Mouse (Mus musculus) erythroblast, embryonic 14.5 days (primary cell): ENCODE data around the gene Cat. TPM values are rescaled to one million over a fixed set of nuclear protein-coding genes. Genes with fewer than 3 reads are reported as not detected.

Source experiments
- H3K27me3 ChIP-seq: 2 replicates; pipeline ENCODE4 v1.6.1; 2012; ENCODE audit warnings: inconsistent platforms; ENCODE audit not compliant: control insufficient read depth
- H3K36me3 ChIP-seq: 2 replicates; pipeline ENCODE4 v1.6.1; 2012; ENCODE audit warnings: mild to moderate bottlenecking, inconsistent platforms; ENCODE audit not compliant: control insufficient read depth
- H3K4me1 ChIP-seq: 2 replicates; pipeline ENCODE4 v1.6.1; 2012; ENCODE audit warnings: inconsistent platforms; ENCODE audit not compliant: control insufficient read depth
- H3K4me3 ChIP-seq: replicated peaks from 2 replicates; pipeline ENCODE3; 2012; ENCODE audit warnings: moderate library complexity, mild to moderate bottlenecking, inconsistent platforms
- H3K9me3 ChIP-seq: 2 replicates; pipeline ENCODE4 v1.6.1; 2012; ENCODE audit warnings: low read length, inconsistent platforms, mixed read lengths; ENCODE audit not compliant: control insufficient read depth
- GATA1 ChIP-seq: IDR thresholded peaks from 2 replicates; pipeline ENCODE4 v1.6.1; 2012; ENCODE audit warnings: low read length, inconsistent platforms, mixed read lengths
- TAL1 ChIP-seq: IDR thresholded peaks from 3 replicates; pipeline ENCODE4 v1.6.1; 2012; ENCODE audit warnings: low read length, inconsistent platforms, mixed read lengths
- polyA plus RNA-seq: library from polyadenylated mRNA; stranded (reverse); fragments of >175 nt; gene quantifications from 2 replicates; pipeline ENCODE4 v1.2.3, GENCODE M21; 2012

Cat gene
- polyA plus RNA-seq, result 29.0 and 31.9 TPM in 2 replicates

DNA sequence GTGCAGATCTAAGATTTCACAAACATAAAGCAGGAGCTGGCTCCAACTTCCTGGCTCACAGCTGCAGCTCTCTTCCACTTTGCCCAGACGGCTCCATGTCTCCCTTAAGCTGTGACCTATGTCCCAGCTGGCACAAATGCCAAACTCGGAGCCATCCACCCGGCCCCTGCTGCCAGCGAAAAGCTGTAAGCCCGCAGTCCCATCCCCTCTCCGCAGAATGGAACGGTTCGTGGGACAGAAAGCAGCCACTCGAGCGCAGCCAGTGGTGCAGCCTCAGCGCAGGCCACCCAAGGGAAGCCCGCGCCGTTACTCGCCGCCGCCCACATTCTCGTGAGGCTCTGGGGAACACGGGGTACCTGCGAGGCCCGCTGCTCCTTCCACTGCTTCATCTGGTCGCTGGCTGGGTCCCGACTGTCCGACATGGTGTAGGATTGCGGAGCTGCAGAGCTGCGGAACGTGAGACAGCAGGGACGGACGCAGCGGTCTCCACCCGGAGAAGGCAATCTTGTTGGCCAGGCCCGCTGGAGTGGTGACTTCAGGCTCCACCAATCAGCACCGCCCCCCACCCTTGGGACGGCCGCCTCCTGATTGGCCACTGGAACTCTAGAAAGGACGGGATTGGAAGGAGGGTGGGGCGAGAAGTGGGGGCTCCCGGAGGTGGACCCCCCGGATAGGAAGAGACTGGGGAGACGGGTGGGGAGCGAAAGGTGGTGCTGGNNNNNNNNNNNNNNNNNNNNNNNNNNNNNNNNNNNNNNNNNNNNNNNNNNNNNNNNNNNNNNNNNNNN, at the start of gene Cat:
Gene Cat (minus strand): TSS at position 544 of the 785 bp plus-strand sequence.
- Histone ChIP-seq H3K4me1 (peaks cover 50% of the 10 kb centered on the region), H3K36me3 (peaks cover 39% of the 10 kb centered on the region), H3K27me3 (peaks cover 10% of the 10 kb centered on the region), H3K4me3 (peak within 1 kb of the TSS; percentile 99), H3K9me3 (no peaks in the 10 kb centered on the region)
- TF ChIP-seq GATA1 (no peak), TAL1 (no peak)

DNA sequence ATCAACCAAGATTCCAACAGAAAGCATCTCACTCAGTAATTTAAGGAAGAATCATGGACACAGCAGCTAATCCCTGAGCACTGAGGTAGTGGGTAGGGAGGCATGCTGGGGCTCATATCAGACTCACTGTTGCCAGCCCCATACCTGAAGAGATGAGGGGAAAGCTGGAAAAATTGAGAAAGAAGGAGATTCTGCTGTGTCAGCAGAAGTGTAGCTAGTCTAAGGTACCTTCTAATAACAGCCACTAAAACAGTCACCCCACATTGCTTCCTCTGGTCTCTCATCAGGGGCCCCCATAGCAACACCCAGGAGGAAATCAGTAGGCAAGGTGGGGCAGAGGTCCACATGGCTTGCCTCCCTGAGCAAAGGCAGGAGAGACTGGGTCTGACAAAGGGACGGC, 40.6 kb upstream of the Cat start:
- Histone ChIP-seq H3K36me3 (no peaks in the 10 kb centered on the region), H3K4me1 (no peaks in the 10 kb centered on the region), H3K4me3 (no peak overlapping the region), H3K27me3 (no peaks in the 10 kb centered on the region), H3K9me3 (no peaks in the 10 kb centered on the region)
- TF ChIP-seq TAL1 (no peak), GATA1 (no peak)

DNA sequence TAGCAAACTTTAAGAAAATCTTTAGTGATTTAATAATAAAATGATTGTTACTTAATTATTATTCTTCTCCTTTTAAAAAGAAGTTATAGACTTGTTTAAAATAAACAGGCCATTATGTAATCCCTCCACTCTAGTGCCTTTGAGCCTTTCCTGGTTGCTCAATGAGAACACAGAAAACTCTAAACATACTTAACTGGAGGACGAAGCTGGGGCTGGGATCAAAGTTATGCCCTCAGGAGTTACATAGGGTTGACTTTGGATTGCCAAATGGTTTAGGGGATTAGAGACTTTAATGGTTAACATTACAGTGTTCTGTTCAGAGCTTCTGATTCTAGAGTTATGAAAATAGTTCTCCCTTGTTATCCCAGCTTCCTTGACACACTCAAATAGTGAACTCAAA, 31.5 kb upstream of the Cat start:
- Histone ChIP-seq H3K36me3 (no peaks in the 10 kb centered on the region), H3K4me1 (no peaks in the 10 kb centered on the region), H3K4me3 (no peak overlapping the region), H3K27me3 (no peaks in the 10 kb centered on the region), H3K9me3 (no peaks in the 10 kb centered on the region)
- TF ChIP-seq TAL1 (no peak), GATA1 (no peak)

DNA sequence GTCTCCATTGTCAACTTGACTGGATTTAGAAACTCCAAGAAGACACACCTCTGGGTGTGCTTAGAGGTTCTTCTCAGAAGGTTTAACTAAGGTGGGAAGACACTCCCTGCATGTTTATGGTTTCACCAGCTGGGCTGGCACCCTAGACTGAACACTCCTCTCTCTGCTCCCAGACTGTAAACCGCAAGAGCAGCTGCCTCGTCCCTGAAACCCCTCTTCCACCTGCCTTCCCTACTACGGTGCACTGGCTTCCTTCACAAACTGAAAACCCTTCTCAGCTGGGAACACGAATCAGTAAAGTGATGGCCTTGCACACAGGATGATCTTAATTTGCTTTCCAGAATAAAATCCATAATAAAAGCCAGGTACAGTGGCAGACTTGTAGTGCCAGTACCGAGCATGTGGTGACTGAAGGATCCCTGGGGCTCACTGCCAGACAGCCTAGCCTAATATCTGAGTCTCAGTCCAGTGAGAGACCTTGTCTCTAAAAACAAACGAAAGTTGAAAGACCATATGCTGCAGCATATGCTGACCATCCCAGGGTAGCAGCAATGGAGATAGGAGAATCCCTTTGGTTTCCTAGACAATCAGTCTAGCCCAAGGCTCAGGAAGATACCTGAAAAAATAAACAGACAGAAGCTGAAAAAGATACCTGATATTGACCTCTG, 30.7 kb upstream of the Cat start:
- Histone ChIP-seq H3K4me3 (no peak overlapping the region), H3K4me1 (no peaks in the 10 kb centered on the region), H3K27me3 (no peaks in the 10 kb centered on the region), H3K36me3 (no peaks in the 10 kb centered on the region), H3K9me3 (no peaks in the 10 kb centered on the region)
- no peak for TF ChIP-seq TAL1
- no peak for TF ChIP-seq GATA1

DNA sequence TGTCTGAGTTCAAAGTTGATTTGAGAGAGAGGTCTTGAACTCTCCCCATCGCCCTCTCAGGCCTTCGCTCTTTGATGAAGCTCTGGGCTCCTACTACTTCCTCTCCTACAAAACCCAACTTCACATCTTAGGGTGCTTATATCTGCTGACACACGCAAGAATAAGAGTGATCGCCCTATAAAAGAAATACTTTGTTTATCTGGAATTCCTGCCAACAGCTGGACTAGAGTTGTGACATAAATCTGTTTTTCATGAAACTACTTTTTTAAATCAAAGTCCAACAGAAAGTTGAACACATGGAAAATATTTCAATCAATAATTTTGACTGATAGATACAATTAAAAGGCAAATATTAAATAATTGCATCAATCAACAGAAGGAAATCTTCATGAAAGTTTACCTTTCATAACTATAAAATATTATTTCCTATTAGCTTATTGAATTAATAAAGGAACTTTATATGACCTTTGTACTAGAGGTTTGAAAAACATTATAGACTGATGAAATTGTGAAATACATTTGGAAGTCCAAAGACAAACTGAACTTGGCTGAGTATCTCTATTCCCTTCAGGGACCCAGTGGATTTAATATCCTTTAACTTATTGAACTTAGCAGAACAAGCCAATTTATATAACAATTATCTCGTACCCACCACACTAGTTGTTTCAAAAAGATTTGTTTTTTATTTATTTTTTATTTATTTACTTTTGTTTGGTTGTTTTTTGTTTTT, 27.3 kb upstream of the Cat start:
- Histone ChIP-seq H3K27me3 (no peaks in the 10 kb centered on the region), H3K36me3 (no peaks in the 10 kb centered on the region), H3K9me3 (no peaks in the 10 kb centered on the region), H3K4me1 (no peaks in the 10 kb centered on the region), H3K4me3 (no peak overlapping the region)
- no peak for TF ChIP-seq GATA1
- no peak for TF ChIP-seq TAL1

DNA sequence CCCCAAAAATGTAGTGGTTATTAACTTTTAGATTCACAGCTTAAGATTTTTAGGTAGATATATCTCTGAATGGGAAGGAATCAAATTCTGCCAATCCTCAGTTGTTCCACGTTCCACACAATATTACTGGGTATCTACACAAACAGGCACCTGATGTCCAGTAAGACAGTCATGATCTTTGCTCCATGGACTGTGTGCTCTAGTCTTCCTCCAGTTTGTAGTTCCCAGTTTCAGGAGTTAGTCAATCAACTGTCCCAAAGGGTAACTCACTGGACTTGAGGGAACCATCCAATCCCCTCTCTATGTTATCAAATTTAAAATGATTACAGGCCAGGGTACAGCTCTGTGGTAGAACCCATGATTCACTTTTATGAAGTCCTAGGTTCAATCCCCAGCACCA, 26.7 kb upstream of the Cat start:
- H3K4me3 ChIP-seq, result no peak overlapping the region
- H3K4me1 ChIP-seq, result no peaks in the 10 kb centered on the region
- TF ChIP-seq TAL1, result no peak

DNA sequence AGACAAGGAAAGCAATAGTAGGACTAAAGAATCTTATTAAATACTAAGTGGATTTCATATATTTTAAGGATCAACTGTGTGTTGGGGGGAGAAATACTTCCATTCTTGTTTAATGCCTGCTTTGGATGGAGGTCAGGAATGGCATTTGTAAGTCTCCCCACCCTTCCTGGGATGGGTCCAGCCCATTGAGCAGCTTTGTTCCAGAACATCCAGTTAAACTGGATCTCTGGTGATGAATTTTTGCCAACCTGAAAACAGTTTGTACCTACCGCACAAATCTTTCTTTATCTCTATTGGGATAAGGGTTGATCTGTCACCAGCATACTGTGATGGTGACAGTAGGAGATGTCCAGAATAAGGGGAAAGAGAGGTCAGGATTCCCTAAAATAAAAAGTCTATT, 26.1 kb upstream of the Cat start:
- H3K4me1 ChIP-seq, result peaks cover 2% of the 10 kb centered on the region
- TF ChIP-seq GATA1 (no peak), TAL1 (no peak)

More for the DNA sequence above, 26.7 kb upstream of the Cat start:
- Histone ChIP-seq H3K27me3 (no peaks in the 10 kb centered on the region), H3K36me3 (no peaks in the 10 kb centered on the region), H3K9me3 (no peaks in the 10 kb centered on the region)

DNA sequence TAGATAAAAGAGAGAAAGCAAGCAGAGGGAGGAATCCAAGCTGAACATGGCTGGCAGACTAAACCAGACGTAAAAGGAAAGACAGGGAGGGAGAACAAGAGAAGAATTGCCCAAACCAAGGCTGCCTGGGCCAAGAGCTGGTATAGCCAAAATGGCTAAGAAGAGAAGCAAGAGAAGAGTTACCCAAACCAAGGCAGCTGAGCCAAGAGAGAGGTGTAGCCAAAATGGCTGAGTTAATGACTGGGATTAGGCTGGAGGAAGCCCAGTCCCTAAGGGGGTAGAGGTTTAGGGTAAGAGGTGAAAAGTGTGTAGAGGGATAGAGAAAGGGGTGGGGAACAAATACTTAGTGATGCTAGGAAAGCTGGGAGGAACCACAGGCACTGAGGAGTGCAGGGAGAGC, 22.7 kb upstream of the Cat start:
- Histone ChIP-seq H3K4me3 (no peak overlapping the region), H3K27me3 (no peaks in the 10 kb centered on the region), H3K9me3 (0 out of 2 replicates have a peak, but pooled peaks cover 2% of the 10 kb centered on the region), H3K36me3 (no peaks in the 10 kb centered on the region), H3K4me1 (peaks cover 4% of the 10 kb centered on the region)
- no peak for TF ChIP-seq GATA1
- TF ChIP-seq TAL1, result no peak

More for the DNA sequence above, 26.1 kb upstream of the Cat start:
- Histone ChIP-seq H3K4me3 (no peak overlapping the region), H3K9me3 (no peaks in the 10 kb centered on the region), H3K27me3 (no peaks in the 10 kb centered on the region), H3K36me3 (no peaks in the 10 kb centered on the region)

DNA sequence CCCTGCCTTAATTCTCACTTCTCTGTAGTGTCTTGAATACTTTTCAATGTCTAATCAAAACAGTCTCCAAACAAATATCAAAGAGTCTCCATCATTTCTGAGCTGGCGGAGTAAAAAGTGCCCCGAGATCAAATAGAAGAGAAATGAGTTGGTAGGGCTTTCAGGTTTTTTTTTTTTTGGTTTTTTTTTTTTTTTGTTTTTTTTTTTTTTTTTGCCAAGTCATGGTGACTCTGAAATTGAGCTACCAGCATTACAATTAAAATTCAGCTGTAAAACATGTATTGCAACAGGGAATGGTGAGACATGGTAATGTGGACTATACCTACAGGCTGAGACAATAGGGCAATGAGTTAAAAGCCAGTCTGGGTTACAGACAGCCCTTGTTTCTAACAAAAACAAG, 21.0 kb upstream of the Cat start:
- no peaks in the 10 kb centered on the region for H3K27me3 ChIP-seq
- no peak overlapping the region for H3K4me3 ChIP-seq
- TF ChIP-seq GATA1 (no peak), TAL1 (no peak)
- H3K36me3 ChIP-seq, result no peaks in the 10 kb centered on the region
- H3K9me3 ChIP-seq, result 0 out of 2 replicates have a peak, but pooled peaks cover 2% of the 10 kb centered on the region
- peaks cover 4% of the 10 kb centered on the region for H3K4me1 ChIP-seq
